Mouse (Mus musculus): ENCODE data around the gene Lum. TPM values are rescaled to one million over a fixed set of nuclear protein-coding genes. Genes with fewer than 3 reads are reported as not detected.

The Lum gene
- not detected in 2 replicates for polyA plus RNA-seq (2012; ENCODE audit: insufficient read depth, low replicate concordance)

- Histone ChIP-seq H3K9me3 (0 out of 2 replicates have a peak, but pooled peaks cover 5% of the 10 kb centered on the region), H3K27me3 (replicated peaks) (no peaks in the 10 kb centered on the region), H3K36me3 (replicated peaks; ENCODE audit: low read length) (no peaks in the 10 kb centered on the region), H3K4me1 (no peaks in the 10 kb centered on the region), H3K4me3 (replicated peaks) (no peak within 1 kb of the TSS)
- TF ChIP-seq GATA1 (IDR thresholded peaks at IDR 0.05; ENCODE audit: borderline replicate concordance, low read length) = no peak
- TF ChIP-seq FLI1 (IDR thresholded peaks at IDR 0.05; ENCODE audit: low read length) = no peak
Observed at GRCm38 (mm10) chr10:97564957-97565856, at the start of gene Lum. Gene Lum (plus strand): TSS chr10:97565128.

DNA sequence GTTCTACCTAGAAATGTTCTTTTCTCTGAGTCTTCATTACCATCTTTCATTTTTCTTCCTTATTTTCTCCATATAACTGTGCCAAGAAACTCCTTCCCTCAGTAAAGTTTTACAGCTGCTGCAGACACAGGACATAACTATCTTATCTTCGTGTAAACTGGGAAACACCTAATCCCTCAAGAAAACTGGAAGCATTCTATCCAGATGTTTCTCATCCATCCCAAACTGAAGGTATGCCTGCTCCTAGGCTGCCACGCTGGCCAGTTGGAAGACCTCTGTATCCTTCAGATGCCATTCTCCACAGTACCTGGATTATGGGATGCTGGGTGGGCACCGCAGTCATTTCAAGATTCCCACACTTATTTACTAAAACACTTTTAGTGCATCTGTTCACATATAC is 41.6 kb upstream of the Lum start:
- H3K9me3 ChIP-seq = peaks cover 5% of the 10 kb centered on the region; the same call in 1 of the 2 replicates
- H3K4me1 ChIP-seq = no peaks in the 10 kb centered on the region
- TF ChIP-seq GATA1 (IDR thresholded peaks at IDR 0.05; ENCODE audit: borderline replicate concordance, low read length) (no peak), FLI1 (IDR thresholded peaks at IDR 0.05; ENCODE audit: low read length) (no peak)
- no peak overlapping the region for H3K4me3 ChIP-seq (replicated peaks)
- H3K27me3 ChIP-seq (replicated peaks) = no peaks in the 10 kb centered on the region
- H3K36me3 ChIP-seq (replicated peaks; ENCODE audit: low read length) = no peaks in the 10 kb centered on the region

- no peaks in the 10 kb centered on the region for H3K36me3 ChIP-seq (replicated peaks; ENCODE audit: low read length)
- no peak for TF ChIP-seq FLI1 (IDR thresholded peaks at IDR 0.05; ENCODE audit: low read length)
- no peak for TF ChIP-seq GATA1 (IDR thresholded peaks at IDR 0.05; ENCODE audit: borderline replicate concordance, low read length)
- no peaks in the 10 kb centered on the region for H3K4me1 ChIP-seq
Observed at GRCm38 (mm10) chr10:97535697-97536096, 29.2 kb upstream of the Lum start.

DNA sequence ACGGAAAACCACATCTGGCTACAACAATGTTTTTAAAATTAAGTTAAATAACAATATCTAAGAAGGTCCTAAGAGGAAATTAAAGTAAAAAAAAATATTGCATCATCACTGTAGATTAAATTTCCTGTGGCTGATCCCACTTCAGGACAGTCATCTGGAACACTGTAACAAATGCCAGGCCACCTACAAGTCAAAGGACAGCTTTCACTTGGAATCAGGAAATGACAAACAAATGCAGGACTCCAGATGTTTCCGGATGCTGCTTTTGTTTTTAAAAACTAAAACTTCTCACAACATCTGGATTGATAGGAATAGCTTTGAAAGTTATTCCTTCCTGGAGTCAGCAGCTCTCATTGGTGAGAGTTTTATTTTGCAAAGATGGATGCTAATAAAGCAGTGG is 28.0 kb upstream of the Lum start:
- Histone ChIP-seq H3K9me3 (peaks cover 18% of the 10 kb centered on the region; the same call in 1 of the 2 replicates), H3K27me3 (replicated peaks) (no peaks in the 10 kb centered on the region), H3K4me3 (replicated peaks) (no peak overlapping the region), H3K36me3 (replicated peaks; ENCODE audit: low read length) (no peaks in the 10 kb centered on the region), H3K4me1 (no peaks in the 10 kb centered on the region)
- TF ChIP-seq FLI1 (IDR thresholded peaks at IDR 0.05; ENCODE audit: low read length) (no peak), GATA1 (IDR thresholded peaks at IDR 0.05; ENCODE audit: borderline replicate concordance, low read length) (no peak)

More at GRCm38 (mm10) chr10:97535697-97536096, 29.2 kb upstream of the Lum start:
- no peak overlapping the region for H3K4me3 ChIP-seq (replicated peaks)
- H3K9me3 ChIP-seq = peaks cover 18% of the 10 kb centered on the region; the same call in 1 of the 2 replicates
- H3K27me3 ChIP-seq (replicated peaks) = no peaks in the 10 kb centered on the region

DNA sequence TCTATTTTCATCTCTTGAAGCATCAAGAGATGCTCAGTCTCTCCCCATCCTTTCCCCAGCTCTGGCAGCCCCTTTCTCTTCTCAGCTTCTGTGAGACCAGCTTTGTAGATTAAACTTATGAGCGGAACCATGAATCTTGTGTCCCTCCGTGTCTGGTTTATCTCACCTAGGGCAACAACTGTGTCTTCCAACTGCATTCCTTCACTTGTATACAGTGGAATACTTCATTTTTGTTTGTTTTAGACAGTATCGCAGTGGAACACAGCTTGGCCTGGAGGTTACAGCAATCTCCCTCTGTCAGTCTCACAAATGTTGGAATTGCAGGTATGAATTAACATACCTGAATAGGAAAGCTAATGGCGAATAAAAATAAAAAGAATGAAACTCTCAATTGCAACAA is 26.7 kb upstream of the Lum start:
- TF ChIP-seq FLI1 (IDR thresholded peaks at IDR 0.05; ENCODE audit: low read length) = no peak
- no peak for TF ChIP-seq GATA1 (IDR thresholded peaks at IDR 0.05; ENCODE audit: borderline replicate concordance, low read length)

GRCm38 (mm10) chr10:97547740-97548139 is 17.2 kb upstream of the Lum start:
- peaks cover 2% of the 10 kb centered on the region; the same call in 1 of the 2 replicates for H3K9me3 ChIP-seq
- TF ChIP-seq FLI1 (IDR thresholded peaks at IDR 0.05; ENCODE audit: low read length) = no peak
- TF ChIP-seq GATA1 (IDR thresholded peaks at IDR 0.05; ENCODE audit: borderline replicate concordance, low read length) = no peak

More for the DNA sequence above, 26.7 kb upstream of the Lum start:
- Histone ChIP-seq H3K4me1 (no peaks in the 10 kb centered on the region), H3K9me3 (peaks cover 18% of the 10 kb centered on the region; the same call in 1 of the 2 replicates), H3K36me3 (replicated peaks; ENCODE audit: low read length) (no peaks in the 10 kb centered on the region), H3K4me3 (replicated peaks) (no peak overlapping the region), H3K27me3 (replicated peaks) (no peaks in the 10 kb centered on the region)

DNA sequence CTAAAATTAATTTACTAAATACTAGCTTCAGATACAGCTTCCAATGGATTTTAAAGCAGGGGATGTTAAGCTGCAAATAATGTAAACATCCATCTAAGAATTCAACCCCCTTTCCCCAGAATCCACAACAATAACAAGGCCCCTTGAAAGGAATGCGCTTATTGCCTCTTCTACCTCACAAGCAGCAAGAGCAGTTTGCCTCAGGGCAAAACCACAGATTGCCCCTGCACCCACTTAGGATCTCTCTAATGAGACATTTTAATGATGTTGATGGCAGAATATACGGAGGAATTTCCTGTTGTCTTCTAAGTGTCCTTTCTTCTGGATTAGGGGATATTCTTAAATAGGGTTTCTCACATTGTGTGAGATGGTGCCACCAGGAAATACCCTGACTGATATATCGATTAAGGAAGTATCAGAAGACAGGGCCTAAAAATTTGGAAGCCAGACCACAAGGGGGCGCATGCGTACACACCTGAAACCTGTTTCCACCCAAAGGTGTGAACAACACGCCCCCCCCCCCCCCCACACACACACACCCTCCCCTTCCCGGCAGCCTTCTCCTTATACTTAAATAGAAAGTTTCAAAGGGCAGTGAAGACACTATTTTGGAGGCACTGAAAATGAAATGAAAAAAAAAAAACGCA is 2.7 kb downstream of the Lum start:
- no peaks in the 10 kb centered on the region for H3K27me3 ChIP-seq (replicated peaks)
- 0 out of 2 replicates have a peak, but pooled peaks cover 3% of the 10 kb centered on the region for H3K9me3 ChIP-seq
- TF ChIP-seq GATA1 (IDR thresholded peaks at IDR 0.05; ENCODE audit: borderline replicate concordance, low read length) (no peak), FLI1 (IDR thresholded peaks at IDR 0.05; ENCODE audit: low read length) (no peak)

More at GRCm38 (mm10) chr10:97547740-97548139, 17.2 kb upstream of the Lum start:
- Histone ChIP-seq H3K4me3 (replicated peaks) (no peak overlapping the region), H3K36me3 (replicated peaks; ENCODE audit: low read length) (no peaks in the 10 kb centered on the region), H3K4me1 (no peaks in the 10 kb centered on the region), H3K27me3 (replicated peaks) (no peaks in the 10 kb centered on the region)

GRCm38 (mm10) chr10:97582543-97583231 is 17.8 kb downstream of the Lum start:
- TF ChIP-seq GATA1 (IDR thresholded peaks at IDR 0.05; ENCODE audit: borderline replicate concordance, low read length) = no peak
- no peak for TF ChIP-seq FLI1 (IDR thresholded peaks at IDR 0.05; ENCODE audit: low read length)
- H3K36me3 ChIP-seq (replicated peaks; ENCODE audit: low read length) = no peaks in the 10 kb centered on the region
- no peak overlapping the region for H3K4me3 ChIP-seq (replicated peaks)
- H3K27me3 ChIP-seq (replicated peaks) = no peaks in the 10 kb centered on the region
- H3K9me3 ChIP-seq = 0 out of 2 replicates have a peak, but pooled peaks cover 2% of the 10 kb centered on the region
- H3K4me1 ChIP-seq = no peaks in the 10 kb centered on the region

More for the DNA sequence above, 2.7 kb downstream of the Lum start:
- no peaks in the 10 kb centered on the region for H3K4me1 ChIP-seq
- no peak overlapping the region for H3K4me3 ChIP-seq (replicated peaks)
- no peaks in the 10 kb centered on the region for H3K36me3 ChIP-seq (replicated peaks; ENCODE audit: low read length)

DNA sequence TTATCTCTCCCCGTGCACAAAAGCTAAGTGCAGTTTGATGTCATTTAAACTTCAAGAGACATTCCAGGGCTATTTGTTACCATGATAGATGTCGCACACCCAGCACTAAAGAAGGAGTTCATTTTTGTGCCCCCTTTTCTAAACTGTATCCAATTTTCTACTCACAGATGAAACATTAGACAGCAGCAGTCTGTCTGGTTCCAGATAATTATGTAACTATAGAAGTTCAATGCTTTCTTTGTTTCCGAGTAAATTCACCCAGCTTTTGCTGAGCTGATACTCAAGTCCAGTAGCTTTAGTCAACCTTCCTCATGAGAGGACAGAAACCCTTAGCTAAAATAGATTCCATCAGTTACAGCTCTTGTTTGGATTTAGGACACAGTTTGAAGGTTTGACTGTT is 19.2 kb downstream of the Lum start:
- no peaks in the 10 kb centered on the region for H3K27me3 ChIP-seq (replicated peaks)
- TF ChIP-seq GATA1 (IDR thresholded peaks at IDR 0.05; ENCODE audit: borderline replicate concordance, low read length) = no peak
- no peak for TF ChIP-seq FLI1 (IDR thresholded peaks at IDR 0.05; ENCODE audit: low read length)
- H3K9me3 ChIP-seq = 0 out of 2 replicates have a peak, but pooled peaks cover 2% of the 10 kb centered on the region
- no peaks in the 10 kb centered on the region for H3K36me3 ChIP-seq (replicated peaks; ENCODE audit: low read length)
- H3K4me1 ChIP-seq = no peaks in the 10 kb centered on the region
- H3K4me3 ChIP-seq (replicated peaks) = no peak overlapping the region

Measured in megakaryocyte, embryonic 14.5 days (primary cell).